In genomic region chr11:4217914-4218629, GRCm38 (mm10) we compare ENCODE assay signal across 7 mouse cellular contexts. TPM values are rescaled to one million over a fixed set of nuclear protein-coding genes. Genes with fewer than 3 reads are reported as not detected.
DNase-seq lines count a peak whose midpoint lies in the region; ATAC-seq and TF ChIP-seq lines count a peak whose summit lies in the region.

Gene Castor1, plus strand, starts transcription at chr11:4218225.

- H3K4me3 ChIP-seq in embryonic facial prominence, embryonic 11.5 days (ENCODE audit: low read depth, low read length), result peak within 1 kb of the TSS; percentile 44
- peak within 1 kb of the TSS; percentile 50 for H3K4me3 ChIP-seq in intestine, postnatal 0 days (ENCODE audit: low read depth, low read length)
- H3K4me3 ChIP-seq in limb, embryonic 13.5 days, result peak within 1 kb of the TSS; percentile 54
- H3K4me3 ChIP-seq in midbrain, embryonic 15.5 days, result peak within 1 kb of the TSS; percentile 40
- H3K4me3 ChIP-seq in spleen, adult 2 months (ENCODE audit: extremely low read depth, insufficient read depth, insufficient read length), result peak within 1 kb of the TSS; percentile 62

- no peaks in the 10 kb centered on the region; the same call in 1 of the 2 replicates for H3K36me3 ChIP-seq in embryonic facial prominence, embryonic 11.5 days (replicated peaks; ENCODE audit: control insufficient read depth, insufficient read depth, low read depth, low read length)
- peaks cover 28% of the 10 kb centered on the region for H3K36me3 ChIP-seq in intestine, postnatal 0 days (ENCODE audit: control insufficient read depth, insufficient read depth)
- peaks cover 40% of the 10 kb centered on the region for H3K36me3 ChIP-seq in limb, embryonic 13.5 days
- H3K36me3 ChIP-seq in midbrain, embryonic 15.5 days (replicated peaks), result peaks cover 5% of the 10 kb centered on the region; the same call in 1 of the 2 replicates
- H3K36me3 ChIP-seq in spleen, adult 2 months (ENCODE audit: control insufficient read depth, insufficient read depth, low read length), result peaks cover 21% of the 10 kb centered on the region

- no peak for TF ChIP-seq CTCF in intestine, postnatal 0 days (IDR thresholded peaks at IDR 0.05; ENCODE audit: low read depth)
- no peak for TF ChIP-seq CTCF in spleen, adult 2 months (IDR thresholded peaks at IDR 0.05; ENCODE audit: extremely low read depth, insufficient read depth, insufficient read length, insufficient replicate concordance)

- H3K4me2 ChIP-seq in embryonic facial prominence, embryonic 11.5 days (ENCODE audit: low read depth, low read length), result peak within 1 kb of the TSS; percentile 93
- peak within 1 kb of the TSS; percentile 97 for H3K4me2 ChIP-seq in intestine, postnatal 0 days (replicated peaks; ENCODE audit: low read depth)
- H3K4me2 ChIP-seq in limb, embryonic 13.5 days (replicated peaks), result peak within 1 kb of the TSS; percentile 91
- peak within 1 kb of the TSS; percentile 77 for H3K4me2 ChIP-seq in midbrain, embryonic 15.5 days

- peak; percentile 94 for DNase-seq in adrenal gland, postnatal 14 days
- DNase-seq in embryonic facial prominence, embryonic 11.5 days (ENCODE audit: low spot score), result peak; percentile 87
- DNase-seq in gonadal fat pad, adult 2 months (ENCODE audit: low read depth), result no peak
- DNase-seq in spleen, adult 2 months (ENCODE audit: low read depth in 1 of 2, low spot score in 2 of 2), result peak; percentile 65 to 87

- H3K27me3 ChIP-seq in embryonic facial prominence, embryonic 11.5 days (ENCODE audit: control insufficient read depth, insufficient read depth, low read length), result peaks cover 7% of the 10 kb centered on the region; the same call in 1 of the 2 replicates
- no peaks in the 10 kb centered on the region for H3K27me3 ChIP-seq in intestine, postnatal 0 days (replicated peaks; ENCODE audit: control insufficient read depth, insufficient read depth, low read length)
- H3K27me3 ChIP-seq in limb, embryonic 13.5 days, result peaks cover 27% of the 10 kb centered on the region
- peaks cover 26% of the 10 kb centered on the region for H3K27me3 ChIP-seq in midbrain, embryonic 15.5 days (replicated peaks)
- no peaks in the 10 kb centered on the region for H3K27me3 ChIP-seq in spleen, adult 2 months (ENCODE audit: control insufficient read depth, insufficient read depth, low read length)

- peak within 1 kb of the TSS; percentile 43 for H3K9ac ChIP-seq in embryonic facial prominence, embryonic 11.5 days (replicated peaks; ENCODE audit: low read length)
- peak within 1 kb of the TSS; percentile 40 for H3K9ac ChIP-seq in intestine, postnatal 0 days (ENCODE audit: low read depth, low read length)
- peak within 1 kb of the TSS; percentile 69 for H3K9ac ChIP-seq in limb, embryonic 13.5 days
- peak within 1 kb of the TSS; percentile 33; the same call in 1 of the 2 replicates for H3K9ac ChIP-seq in midbrain, embryonic 15.5 days

- H3K4me1 ChIP-seq in embryonic facial prominence, embryonic 11.5 days (ENCODE audit: control insufficient read depth, insufficient read depth, low read length), result no peaks in the 10 kb centered on the region; the same call in 1 of the 2 replicates
- H3K4me1 ChIP-seq in intestine, postnatal 0 days (replicated peaks; ENCODE audit: control insufficient read depth, insufficient read depth, low read length), result 0 out of 2 replicates have a peak, but pooled peaks cover 2% of the 10 kb centered on the region
- peaks cover 15% of the 10 kb centered on the region for H3K4me1 ChIP-seq in limb, embryonic 13.5 days
- peaks cover 10% of the 10 kb centered on the region for H3K4me1 ChIP-seq in midbrain, embryonic 15.5 days
- H3K4me1 ChIP-seq in spleen, adult 2 months (ENCODE audit: control insufficient read depth, insufficient read depth, insufficient read length), result peaks cover 8% of the 10 kb centered on the region

- no peaks in the 10 kb centered on the region for H3K9me3 ChIP-seq in embryonic facial prominence, embryonic 11.5 days (replicated peaks; ENCODE audit: control insufficient read depth, low read length)
- no peaks in the 10 kb centered on the region for H3K9me3 ChIP-seq in intestine, postnatal 0 days (ENCODE audit: control insufficient read depth)
- H3K9me3 ChIP-seq in limb, embryonic 13.5 days, result no peaks in the 10 kb centered on the region
- no peaks in the 10 kb centered on the region for H3K9me3 ChIP-seq in midbrain, embryonic 15.5 days

- no peak for TF ChIP-seq POLR2A in spleen, adult 2 months (IDR thresholded peaks at IDR 0.05; ENCODE audit: low read depth, low read length)

- peak; percentile 77 for ATAC-seq in embryonic facial prominence, embryonic 11.5 days (replicated peaks; ENCODE audit: insufficient number of reproducible peaks, low FRiP score, low TSS enrichment, low read depth)
- ATAC-seq in intestine, postnatal 0 days, result peak; percentile 83
- ATAC-seq in limb, embryonic 13.5 days (ENCODE audit: low FRiP score, low read depth), result peak; percentile 86
- ATAC-seq in midbrain, embryonic 15.5 days (replicated peaks), result peak; percentile 46

- no peak within 1 kb of the TSS for H3K27ac ChIP-seq in embryonic facial prominence, embryonic 11.5 days (replicated peaks; ENCODE audit: low read depth, low read length)
- peak within 1 kb of the TSS; percentile 62 for H3K27ac ChIP-seq in intestine, postnatal 0 days (ENCODE audit: low read depth, low read length)
- no peak within 1 kb of the TSS for H3K27ac ChIP-seq in limb, embryonic 13.5 days
- H3K27ac ChIP-seq in midbrain, embryonic 15.5 days, result no peak within 1 kb of the TSS
- H3K27ac ChIP-seq in spleen, adult 2 months (ENCODE audit: insufficient read depth, low read length), result peak within 1 kb of the TSS; percentile 54

- 2% methylated on average over 53 of the region's 56 CpGs for WGBS in embryonic facial prominence, embryonic 11.5 days
- 2% methylated on average over 50 of the region's 56 CpGs for WGBS in intestine, postnatal 0 days
- 1% methylated on average over 54 of the region's 56 CpGs for WGBS in limb, embryonic 13.5 days
- WGBS in midbrain, embryonic 15.5 days, result 1% methylated on average over 56 of the region's 56 CpGs
- WGBS in spleen, adult 2 months, result 4% methylated on average over 56 of the region's 56 CpGs

RNA-seq across cellular contexts. Expression of gene Castor1, which starts in this region (rescaled TPM):
- total RNA-seq in adrenal gland, postnatal 14 days (2021), result 6.1 and 8.5 TPM in 2 replicates
- 1.7 and 2.3 TPM in 2 replicates for polyA plus RNA-seq in embryonic facial prominence, embryonic 11.5 days (2014; fragmentation: Nextera tagmentation; extraction: Ambion mirVana)
- polyA plus RNA-seq in gonadal fat pad, adult 2 months (2012; rRNA removed), result 17.6 and 20.5 TPM in 2 replicates
- 10.3 and 14.7 TPM in 2 replicates for polyA plus RNA-seq in intestine, postnatal 0 days (2015; fragmentation: Nextera tagmentation; extraction: Ambion mirVana)
- 4.5 and 4.7 TPM in 2 replicates for polyA plus RNA-seq in limb, embryonic 13.5 days (2015; fragmentation: Nextera tagmentation; extraction: Ambion mirVana)
- 2.6 and 3.6 TPM in 2 replicates for polyA plus RNA-seq in midbrain, embryonic 15.5 days (2015; fragmentation: Nextera tagmentation; extraction: Ambion mirVana)
- polyA plus RNA-seq in spleen, adult 2 months (2012; rRNA removed), result 9.9 and 11.4 TPM in 2 replicates

Comparison
In these comparisons a context has a peak if more than half of its experiments do, and no peak if none do; other contexts are left out.
1. H3K27ac ChIP-seq: peak in intestine, postnatal 0 days (single experiment) and spleen, adult 2 months (single experiment); none in embryonic facial prominence, embryonic 11.5 days (single experiment), limb, embryonic 13.5 days (single experiment) and midbrain, embryonic 15.5 days (single experiment).
2. Peak in every context shown above with its lines, with median percentiles within 50 percentile points of each other: ATAC-seq, H3K4me2 ChIP-seq, H3K4me3 ChIP-seq and H3K9ac ChIP-seq.